Mouse (Mus musculus): ENCODE data around the gene Syn3. TPM values are rescaled to one million over a fixed set of nuclear protein-coding genes. Genes with fewer than 3 reads are reported as not detected.
A peak's percentile ranks its signal among the peaks of the same experiment; 100 is the strongest.

Gene Syn3
- polyA plus RNA-seq, 1 experiment from 2014 or later, result 3.7 TPM

- H3K4me2 ChIP-seq (ENCODE audit: low read length), result no peak overlapping the region; the same call in 1 of the 2 replicates
- DNase-seq (ENCODE audit: low spot score), result no peak
- no peaks in the 10 kb centered on the region for H3K36me3 ChIP-seq (ENCODE audit: control insufficient read depth, insufficient read depth, low read length)
- H3K9me3 ChIP-seq (ENCODE audit: control insufficient read depth, low read length), result no peaks in the 10 kb centered on the region
- 54% methylated on average over 2 of the region's 2 CpGs for WGBS
- H3K27ac ChIP-seq (ENCODE audit: low read depth), result no peak overlapping the region
- no peak overlapping the region for H3K9ac ChIP-seq (ENCODE audit: low read length)
- H3K27me3 ChIP-seq (replicated peaks; ENCODE audit: control insufficient read depth, insufficient read depth, low read length), result no peaks in the 10 kb centered on the region
- no peak overlapping the region for H3K4me3 ChIP-seq (ENCODE audit: low read depth, low read length)
- peaks cover 1% of the 10 kb centered on the region; the same call in 1 of the 2 replicates for H3K4me1 ChIP-seq (replicated peaks; ENCODE audit: control insufficient read depth, insufficient read depth, low read length)
- 0 out of 2 replicates have a peak, but pooled peaks have one; percentile 71 for ATAC-seq (replicated peaks; ENCODE audit: low FRiP score, low TSS enrichment, low read depth)
Measured at GRCm38 (mm10) chr10:86492089-86492907, 6.4 kb downstream of the Syn3 start.

DNA sequence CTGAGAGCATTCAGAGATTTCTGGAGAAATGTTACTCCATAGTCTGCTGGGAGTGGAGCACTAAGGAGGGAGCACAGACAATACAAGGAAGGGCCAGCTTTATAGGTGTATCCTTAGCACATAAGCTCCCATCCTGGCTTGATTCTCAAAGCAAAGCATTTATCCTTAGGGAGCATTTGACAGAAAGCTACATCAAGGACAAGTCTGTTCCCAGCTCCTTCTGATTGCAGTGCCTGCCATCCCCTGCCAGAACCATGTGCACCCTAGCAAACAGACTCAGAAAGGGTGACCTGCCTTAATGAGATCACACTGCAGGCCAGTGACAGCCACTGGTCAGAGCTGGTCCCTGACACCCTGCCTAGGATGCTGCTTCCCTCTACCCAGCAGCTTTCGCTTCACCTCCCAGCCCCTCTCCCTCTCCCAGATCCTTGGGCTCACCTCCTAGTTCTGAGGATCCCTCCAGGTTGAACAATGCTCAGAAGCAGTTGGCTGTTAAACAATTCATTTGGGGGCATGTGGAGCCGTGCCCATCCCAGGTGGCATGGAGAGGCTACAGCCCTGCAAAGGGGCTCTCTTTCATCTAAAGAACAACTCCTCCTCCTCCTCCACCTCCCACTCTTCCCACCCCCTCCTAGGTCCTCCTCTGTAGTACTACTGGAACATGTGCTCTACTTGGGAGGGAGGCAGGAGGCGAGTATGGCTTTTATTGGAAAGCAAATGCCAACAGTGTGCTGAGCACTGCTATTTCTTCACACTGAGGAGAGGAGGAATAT, 7.2 kb downstream of the Syn3 start:
- no peaks in the 10 kb centered on the region for H3K27me3 ChIP-seq (replicated peaks; ENCODE audit: control insufficient read depth, insufficient read depth, low read length)
- DNase-seq (ENCODE audit: low spot score) (no peak), ATAC-seq (replicated peaks; ENCODE audit: low FRiP score, low TSS enrichment, low read depth) (peak; percentile 64; the same call in 1 of the 2 replicates)
- no peak overlapping the region for H3K9ac ChIP-seq (ENCODE audit: low read length)
- no peaks in the 10 kb centered on the region for H3K4me1 ChIP-seq (replicated peaks; ENCODE audit: control insufficient read depth, insufficient read depth, low read length)
- no peak overlapping the region; the same call in none of the 2 replicates for H3K4me2 ChIP-seq (ENCODE audit: low read length)
- no peaks in the 10 kb centered on the region for H3K9me3 ChIP-seq (ENCODE audit: control insufficient read depth, low read length)
- 25% methylated on average over 3 of the region's 3 CpGs for WGBS
- no peak overlapping the region for H3K4me3 ChIP-seq (ENCODE audit: low read depth, low read length)
- H3K27ac ChIP-seq (ENCODE audit: low read depth), result no peak overlapping the region
- no peaks in the 10 kb centered on the region for H3K36me3 ChIP-seq (ENCODE audit: control insufficient read depth, insufficient read depth, low read length)

DNA sequence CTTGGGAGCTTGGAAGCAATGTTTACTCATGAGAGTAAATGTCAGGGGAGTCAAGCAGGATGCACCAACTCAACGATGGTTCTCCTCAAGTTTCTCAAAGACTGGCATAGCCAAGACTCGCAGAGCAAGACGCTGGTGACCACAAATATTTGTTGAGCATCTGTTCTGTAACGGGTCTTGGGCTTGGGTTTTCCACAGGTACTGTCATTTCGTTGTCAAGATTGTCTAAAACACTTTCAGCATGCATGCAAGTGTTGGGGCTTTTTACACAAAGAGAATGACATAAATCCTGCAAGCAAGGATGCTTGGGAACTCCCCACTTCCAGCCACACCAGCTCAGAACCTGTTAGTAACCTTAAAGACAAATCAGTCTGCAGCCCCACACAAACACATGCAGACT, 10.2 kb downstream of the Syn3 start:
- 75% methylated on average over 5 of the region's 5 CpGs for WGBS
- DNase-seq (ENCODE audit: low spot score) (no peak), ATAC-seq (replicated peaks; ENCODE audit: low FRiP score, low TSS enrichment, low read depth) (no peak)
- Histone ChIP-seq H3K27me3 (replicated peaks; ENCODE audit: control insufficient read depth, insufficient read depth, low read length) (no peaks in the 10 kb centered on the region), H3K4me2 (ENCODE audit: low read length) (no peak overlapping the region), H3K27ac (ENCODE audit: low read depth) (no peak overlapping the region), H3K36me3 (ENCODE audit: control insufficient read depth, insufficient read depth, low read length) (no peaks in the 10 kb centered on the region), H3K4me1 (replicated peaks; ENCODE audit: control insufficient read depth, insufficient read depth, low read length) (no peaks in the 10 kb centered on the region), H3K9me3 (ENCODE audit: control insufficient read depth, low read length) (no peaks in the 10 kb centered on the region), H3K9ac (ENCODE audit: low read length) (no peak overlapping the region), H3K4me3 (ENCODE audit: low read depth, low read length) (no peak overlapping the region)

DNA sequence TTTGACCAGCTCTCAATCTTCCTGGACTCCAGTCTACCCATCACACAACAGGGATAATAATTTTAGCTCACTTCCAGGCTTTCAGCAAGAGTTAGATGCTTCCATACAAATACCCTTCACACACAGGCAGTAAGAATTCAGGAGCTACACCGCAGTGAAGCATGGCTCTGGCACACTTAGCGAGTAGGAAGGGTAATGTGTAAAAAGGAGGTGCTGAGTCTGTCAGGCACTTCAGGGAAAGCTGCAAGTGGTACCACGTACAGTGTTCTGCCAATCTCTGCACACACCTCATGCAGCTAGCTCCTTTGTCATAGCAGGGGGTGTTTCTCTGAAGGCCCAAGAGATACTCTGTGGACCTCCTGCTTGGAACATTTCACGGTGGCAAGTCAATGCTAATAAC, 12.7 kb downstream of the Syn3 start:
- no peak overlapping the region for H3K27ac ChIP-seq (ENCODE audit: low read depth)
- H3K9ac ChIP-seq (ENCODE audit: low read length), result no peak overlapping the region
- 75% methylated on average over 4 of the region's 4 CpGs for WGBS
- no peaks in the 10 kb centered on the region for H3K27me3 ChIP-seq (replicated peaks; ENCODE audit: control insufficient read depth, insufficient read depth, low read length)
- no peak for DNase-seq (ENCODE audit: low spot score)
- H3K36me3 ChIP-seq (ENCODE audit: control insufficient read depth, insufficient read depth, low read length), result no peaks in the 10 kb centered on the region
- ATAC-seq (replicated peaks; ENCODE audit: low FRiP score, low TSS enrichment, low read depth), result no peak
- H3K4me2 ChIP-seq (ENCODE audit: low read length), result no peak overlapping the region
- no peaks in the 10 kb centered on the region for H3K4me1 ChIP-seq (replicated peaks; ENCODE audit: control insufficient read depth, insufficient read depth, low read length)
- no peak overlapping the region for H3K4me3 ChIP-seq (ENCODE audit: low read depth, low read length)
- no peaks in the 10 kb centered on the region for H3K9me3 ChIP-seq (ENCODE audit: control insufficient read depth, low read length)

GRCm38 (mm10) chr10:86483968-86484367, 14.7 kb downstream of the Syn3 start:
- H3K27me3 ChIP-seq (replicated peaks; ENCODE audit: control insufficient read depth, insufficient read depth, low read length), result no peaks in the 10 kb centered on the region
- no peak overlapping the region for H3K4me3 ChIP-seq (ENCODE audit: low read depth, low read length)
- WGBS, result 19% methylated on average over 3 of the region's 3 CpGs
- no peak overlapping the region for H3K9ac ChIP-seq (ENCODE audit: low read length)
- H3K27ac ChIP-seq (ENCODE audit: low read depth), result no peak overlapping the region
- no peaks in the 10 kb centered on the region for H3K9me3 ChIP-seq (ENCODE audit: control insufficient read depth, low read length)
- peak; percentile 62 for DNase-seq (ENCODE audit: low spot score)
- H3K4me1 ChIP-seq (replicated peaks; ENCODE audit: control insufficient read depth, insufficient read depth, low read length), result no peaks in the 10 kb centered on the region
- H3K4me2 ChIP-seq (ENCODE audit: low read length), result no peak overlapping the region
- ATAC-seq (replicated peaks; ENCODE audit: low FRiP score, low TSS enrichment, low read depth), result no peak
- no peaks in the 10 kb centered on the region for H3K36me3 ChIP-seq (ENCODE audit: control insufficient read depth, insufficient read depth, low read length)

DNA sequence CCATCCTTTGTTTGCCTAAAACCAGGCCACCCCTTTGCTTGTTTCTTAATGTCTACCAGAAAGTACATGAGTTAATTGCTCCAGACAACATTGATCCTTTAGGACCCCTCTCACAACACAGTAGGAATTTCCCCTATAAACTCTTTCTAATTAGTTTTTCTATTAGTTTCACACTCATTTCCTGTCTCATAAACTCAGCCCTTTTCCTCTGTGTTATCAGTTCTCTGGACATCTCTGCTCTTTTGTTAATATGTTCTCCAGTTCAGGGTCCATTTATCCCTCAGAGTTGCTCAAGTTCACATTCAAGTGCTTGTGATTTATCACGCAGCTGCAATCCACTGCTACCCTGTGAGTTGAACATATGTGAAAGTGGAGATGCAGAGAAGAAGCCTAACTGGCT, 16.2 kb downstream of the Syn3 start:
- Histone ChIP-seq H3K36me3 (ENCODE audit: control insufficient read depth, insufficient read depth, low read length) (no peaks in the 10 kb centered on the region), H3K4me3 (ENCODE audit: low read depth, low read length) (no peak overlapping the region), H3K27me3 (replicated peaks; ENCODE audit: control insufficient read depth, insufficient read depth, low read length) (no peaks in the 10 kb centered on the region), H3K4me2 (ENCODE audit: low read length) (no peak overlapping the region), H3K27ac (ENCODE audit: low read depth) (no peak overlapping the region), H3K4me1 (replicated peaks; ENCODE audit: control insufficient read depth, insufficient read depth, low read length) (no peaks in the 10 kb centered on the region), H3K9me3 (ENCODE audit: control insufficient read depth, low read length) (no peaks in the 10 kb centered on the region), H3K9ac (ENCODE audit: low read length) (no peak overlapping the region)
- ATAC-seq (replicated peaks; ENCODE audit: low FRiP score, low TSS enrichment, low read depth) (no peak), DNase-seq (ENCODE audit: low spot score) (no peak)
- 29% methylated on average over 1 of the region's 1 CpGs for WGBS

- DNase-seq (ENCODE audit: low spot score), result no peak
- 89% methylated on average over 6 of the region's 6 CpGs for whole genome bisulfite sequencing
- H3K9me3 ChIP-seq (ENCODE audit: control insufficient read depth, low read length), result no peaks in the 10 kb centered on the region
- H3K27ac ChIP-seq (ENCODE audit: low read depth), result no peak overlapping the region
- H3K4me1 ChIP-seq (replicated peaks; ENCODE audit: control insufficient read depth, insufficient read depth, low read length), result no peaks in the 10 kb centered on the region
- H3K9ac ChIP-seq (ENCODE audit: low read length), result no peak overlapping the region
- no peak overlapping the region for H3K4me3 ChIP-seq (ENCODE audit: low read depth, low read length)
- no peak for ATAC-seq (replicated peaks; ENCODE audit: low FRiP score, low TSS enrichment, low read depth)
- no peak overlapping the region for H3K4me2 ChIP-seq (ENCODE audit: low read length)
- H3K27me3 ChIP-seq (replicated peaks; ENCODE audit: control insufficient read depth, insufficient read depth, low read length), result no peaks in the 10 kb centered on the region
- no peaks in the 10 kb centered on the region for H3K36me3 ChIP-seq (ENCODE audit: control insufficient read depth, insufficient read depth, low read length)
Measured at GRCm38 (mm10) chr10:86480711-86481110, 18.0 kb downstream of the Syn3 start.

DNA sequence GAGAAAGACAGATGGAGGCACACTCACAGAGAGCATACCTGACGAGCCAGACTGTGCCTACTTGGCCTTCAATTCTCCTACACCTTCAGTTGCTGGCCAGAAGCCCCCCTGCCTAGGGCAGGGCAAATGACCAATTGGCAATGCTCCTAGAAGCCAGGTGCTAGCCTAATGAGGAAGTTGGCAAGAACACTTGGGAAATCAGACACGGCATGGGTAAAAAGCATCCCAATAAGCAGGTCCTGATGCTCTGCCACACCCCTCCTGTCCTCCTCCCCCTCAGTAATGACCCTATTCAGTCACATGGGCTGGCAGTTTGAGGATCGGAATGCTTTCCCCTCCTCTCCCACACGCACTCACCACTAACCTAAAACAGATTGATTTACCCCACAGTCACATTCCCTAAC, 19.0 kb downstream of the Syn3 start:
- H3K27me3 ChIP-seq (replicated peaks; ENCODE audit: control insufficient read depth, insufficient read depth, low read length), result no peaks in the 10 kb centered on the region

More for the DNA sequence above, 19.0 kb downstream of the Syn3 start:
- Histone ChIP-seq H3K4me3 (ENCODE audit: low read depth, low read length) (no peak overlapping the region), H3K9me3 (ENCODE audit: control insufficient read depth, low read length) (no peaks in the 10 kb centered on the region), H3K9ac (ENCODE audit: low read length) (no peak overlapping the region), H3K4me1 (replicated peaks; ENCODE audit: control insufficient read depth, insufficient read depth, low read length) (peaks cover 8% of the 10 kb centered on the region; the same call in 1 of the 2 replicates), H3K4me2 (ENCODE audit: low read length) (no peak overlapping the region), H3K36me3 (ENCODE audit: control insufficient read depth, insufficient read depth, low read length) (no peaks in the 10 kb centered on the region), H3K27ac (ENCODE audit: low read depth) (no peak overlapping the region)
- ATAC-seq (replicated peaks; ENCODE audit: low FRiP score, low TSS enrichment, low read depth) (no peak), DNase-seq (ENCODE audit: low spot score) (no peak)
- 37% methylated on average over 4 of the region's 4 CpGs for WGBS
